Mouse (Mus musculus): Measurements from ENCODE around the gene Ptafr.

DNA sequence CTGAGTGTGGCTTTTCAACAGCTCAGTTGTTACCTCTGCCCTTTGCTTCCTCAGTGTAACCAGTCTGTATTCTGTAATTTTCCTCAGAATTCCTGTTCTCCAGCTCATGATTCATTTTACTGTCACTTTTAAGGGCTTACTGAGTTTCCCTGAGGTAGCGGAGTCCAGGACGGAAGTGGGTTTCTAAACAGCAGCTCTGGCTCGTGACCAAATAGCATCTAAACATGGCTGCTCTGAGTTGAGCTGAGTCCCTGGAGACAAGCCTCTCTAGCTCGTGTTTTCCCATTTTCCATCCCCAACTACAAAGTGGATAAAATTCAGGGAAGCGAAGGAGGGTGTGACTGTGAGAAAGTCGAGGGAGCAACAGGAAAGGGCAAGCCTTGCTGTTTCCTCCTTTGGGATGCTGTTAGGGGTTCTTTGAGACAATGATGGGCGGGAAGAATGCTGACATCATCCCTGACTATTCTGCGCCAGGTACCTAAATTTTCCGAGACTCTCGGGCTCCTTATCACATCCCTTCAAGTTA is 55.0 kb downstream of the Ptafr start:
- no peak for TF ChIP-seq POLR2A (IDR thresholded peaks at IDR 0.05; ENCODE audit: low read depth, low read length)
- no peak for TF ChIP-seq CTCF (IDR thresholded peaks at IDR 0.05; ENCODE audit: extremely low read depth, insufficient read depth, insufficient read length, insufficient replicate concordance)
